Mouse (Mus musculus) granulocyte monocyte progenitor cell, adult 5-6 weeks (primary cell): ENCODE results near the gene Xrn1. TPM values are rescaled to one million over a fixed set of nuclear protein-coding genes. Genes with fewer than 3 reads are reported as not detected.

Experiments used
- total RNA-seq, 2 experiments: library from RNA; stranded (forward) in 1 of 2; stranded (reverse) in 1 of 2; fragments of 200-712, 200-1000 nt in 1 of 2; fragments of >200 nt in 1 of 2; fragmentation: Nextera tagmentation in 1 of 2; gene quantifications; 2 replicates each; pipeline ENCODE4 v1.2.3; 2014 to 2017

Gene Xrn1
- total RNA-seq, 2 experiments from 2014 or later, result 19.4 to 29.8 TPM

Other genes with a start within 250 kb of the Xrn1 start
- gene Trpc1, start 204.4 kb upstream of the Xrn1 start, total RNA-seq (2014; fragmentation: Nextera tagmentation), result not detected in 2 replicates
- not detected in 2 replicates for gene Trpc1, start 204.4 kb upstream of the Xrn1 start, total RNA-seq (2017)
- not detected in 2 replicates for gene Pls1, start 109.4 kb upstream of the Xrn1 start, total RNA-seq (2014; fragmentation: Nextera tagmentation)
- not detected in 2 replicates for gene Pls1, start 109.4 kb upstream of the Xrn1 start, total RNA-seq (2017)
- gene Atr, start 97.2 kb upstream of the Xrn1 start, total RNA-seq (2014; fragmentation: Nextera tagmentation), result 34.6 and 39.2 TPM in 2 replicates
- gene Atr, start 97.2 kb upstream of the Xrn1 start, total RNA-seq (2017), result 48.0 and 55.6 TPM in 2 replicates
- gene Gk5, start 164.6 kb downstream of the Xrn1 start, total RNA-seq (2014; fragmentation: Nextera tagmentation), result 2.4 and 3.0 TPM in 2 replicates
- 3.1 and 5.5 TPM in 2 replicates for gene Gk5, start 164.6 kb downstream of the Xrn1 start, total RNA-seq (2017)
- 13.1 and 24.4 TPM in 2 replicates for gene Tfdp2, start 241.5 kb downstream of the Xrn1 start, total RNA-seq (2014; fragmentation: Nextera tagmentation)
- 35.9 and 38.8 TPM in 2 replicates for gene Tfdp2, start 241.5 kb downstream of the Xrn1 start, total RNA-seq (2017)